Mouse (Mus musculus) liver, embryonic 14 days (tissue): ENCODE measurements around the gene Caml. TPM values are rescaled to one million over a fixed set of nuclear protein-coding genes. Genes with fewer than 3 reads are reported as not detected.

Experiments
- polyA plus RNA-seq: library from polyadenylated mRNA; depleted of rRNA; stranded (reverse); fragments of >200 nt; gene quantifications from 2 replicates; pipeline ENCODE4 v1.2.3, GENCODE M21; 2012; rRNA removed

The Caml gene
- polyA plus RNA-seq = 14.6 and 14.8 TPM in 2 replicates

GRCm38 (mm10) chr13:55622649-55623541, at the start of gene Caml:
Gene Caml, plus strand, starts transcription at chr13:55623005.

GRCm38 (mm10) chr13:55573432-55573831, 49.4 kb upstream of the Caml start, which contains the start of gene Tmed9:
Gene Tmed9, plus strand, starts transcription at chr13:55573732.

GRCm38 (mm10) chr13:55599566-55600540, 23.0 kb upstream of the Caml start, which contains the start of gene B4galt7:
Gene B4galt7, plus strand, starts transcription at chr13:55599896.

GRCm38 (mm10) chr13:55634639-55635127, 11.9 kb downstream of the Caml start, which contains the start of gene Ddx46:
Gene Ddx46, plus strand, starts transcription at chr13:55635027.

Other genes starting within 250 kb of the Caml start
- not detected in 2 replicates for gene Slc34a1, start 224.8 kb upstream of the Caml start, polyA plus RNA-seq
- not detected in 2 replicates for gene Pfn3, start 207.8 kb upstream of the Caml start, polyA plus RNA-seq
- gene F12, start 196.2 kb upstream of the Caml start, polyA plus RNA-seq = 48.2 and 48.8 TPM in 2 replicates
- 23.9 and 26.4 TPM in 2 replicates for gene Grk6, start 177.9 kb upstream of the Caml start, polyA plus RNA-seq
- gene Prr7, start 158.7 kb upstream of the Caml start, polyA plus RNA-seq = 0.27 and 0.45 TPM in 2 replicates
- 4.4 and 6.9 TPM in 2 replicates for gene Dbn1, start 134.9 kb upstream of the Caml start, polyA plus RNA-seq
- gene Pdlim7, start 109.3 kb upstream of the Caml start, polyA plus RNA-seq = 12.5 and 13.1 TPM in 2 replicates
- gene Dok3, start 93.7 kb upstream of the Caml start, polyA plus RNA-seq = 3.9 and 4.9 TPM in 2 replicates
- 27.1 and 31.4 TPM in 2 replicates for gene Ddx41, start 86.3 kb upstream of the Caml start, polyA plus RNA-seq
- 16.9 and 20.4 TPM in 2 replicates for gene Fam193b, start 51.9 kb upstream of the Caml start, polyA plus RNA-seq
- gene Tmed9, start 49.3 kb upstream of the Caml start, polyA plus RNA-seq = 57.0 and 61.6 TPM in 2 replicates
- gene B4galt7, start 23.1 kb upstream of the Caml start, polyA plus RNA-seq = 5.0 and 5.8 TPM in 2 replicates
- 22.0 and 23.7 TPM in 2 replicates for gene Ddx46, start 12.0 kb downstream of the Caml start, polyA plus RNA-seq
- 16.8 and 20.6 TPM in 2 replicates for gene B230219D22Rik, start 70.1 kb downstream of the Caml start, polyA plus RNA-seq
- 9.9 and 11.6 TPM in 2 replicates for gene Txndc15, start 91.6 kb downstream of the Caml start, polyA plus RNA-seq
- gene Pcbd2, start 104.4 kb downstream of the Caml start, polyA plus RNA-seq = 23.5 and 25.7 TPM in 2 replicates
- gene Catsper3, start 161.6 kb downstream of the Caml start, polyA plus RNA-seq = 0.02 TPM in 1 of 2 replicates, not detected in the other
- 0.03 and 0.48 TPM in 2 replicates for gene Pitx1, start 213.2 kb downstream of the Caml start, polyA plus RNA-seq